ENCODE assay signal across 16 mouse cellular contexts in the genomic region with DNA sequence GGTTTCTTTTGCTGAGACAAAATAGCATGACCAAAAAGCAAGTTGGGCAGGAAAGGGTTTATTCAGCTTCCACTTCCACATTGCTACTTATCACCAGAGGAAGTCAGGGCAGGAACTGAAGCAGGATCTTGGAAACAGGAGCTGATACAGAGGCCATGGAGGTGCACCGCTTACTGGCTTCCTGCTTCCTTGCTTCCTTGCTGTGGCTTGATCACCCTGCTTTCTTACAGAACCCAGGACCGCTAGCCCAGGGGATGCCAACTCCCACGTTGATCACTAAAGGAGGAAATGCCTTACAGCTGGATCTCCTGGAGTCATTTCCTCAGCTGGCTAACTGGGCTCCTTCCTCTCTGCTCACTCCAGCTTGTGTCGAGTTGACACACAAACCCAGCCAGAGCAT.
DNase-seq lines count a peak whose midpoint lies in the region; ATAC-seq and TF ChIP-seq lines count a peak whose summit lies in the region.
"Had no signal": no experiment of that assay in that cellular context is flagged by ENCODE, and none has a peak within 500 bp of the region (broad histone marks: within the 10 kb centered on the region; RNA-seq: fewer than 3 reads in every experiment).

No protein-coding gene starts in this region.

- H3K4me3 ChIP-seq in heart, embryonic 16.5 days (ENCODE audit: low read length) = no peak overlapping the region
- no peak overlapping the region for H3K4me3 ChIP-seq in heart, adult 2 months
- H3K4me3 ChIP-seq in lung, embryonic 14.5 days (ENCODE audit: low read depth, low read length) = no peak overlapping the region
- H3K4me3 ChIP-seq: forebrain, embryonic 10.5 days; heart, embryonic 13.5 days; midbrain, embryonic 10.5 days had no signal

- H3K36me3 ChIP-seq in heart, embryonic 16.5 days (ENCODE audit: control insufficient read depth, insufficient read depth) = no peaks in the 10 kb centered on the region
- H3K36me3 ChIP-seq in heart, adult 2 months (ENCODE audit: control insufficient read depth, insufficient read depth, low read length) = no peaks in the 10 kb centered on the region
- H3K36me3 ChIP-seq in lung, embryonic 14.5 days (ENCODE audit: insufficient read depth) = no peaks in the 10 kb centered on the region

- DNase-seq in heart, adult 2 months = no peak
- no peak for DNase-seq in lung, embryonic 14.5 days
- no peak for DNase-seq in lung, postnatal 36 days
- DNase-seq in induced T-regulatory cell, adult 2 months (ENCODE audit: low read depth) = peak; percentile 42
- peak; percentile 32 for DNase-seq in thymus, postnatal 0 days (ENCODE audit: low spot score)
- DNase-seq in layer of hippocampus, postnatal 25 days (ENCODE audit: extremely low spot score in 1 of 2, low spot score in 1 of 2) = no peak
- no peak for DNase-seq in spleen, postnatal 14 days (ENCODE audit: low spot score in 2 of 2)
- DNase-seq: adrenal gland, postnatal 36 days; cerebellum, adult 11 months; kidney, adult 8-10 months; spleen, adult 18-20 months had no signal

- 0 out of 2 replicates have a peak overlapping the region, but pooled peaks have one; percentile 21 for H3K27ac ChIP-seq in heart, embryonic 16.5 days (ENCODE audit: low read length)
- no peak overlapping the region for H3K27ac ChIP-seq in heart, adult 2 months
- peak overlapping the region; percentile 82 for H3K27ac ChIP-seq in lung, embryonic 14.5 days (ENCODE audit: low read depth)
- H3K27ac ChIP-seq: midbrain, embryonic 10.5 days had no signal

- H3K4me2 ChIP-seq in heart, embryonic 16.5 days (ENCODE audit: low read depth, low read length) = no peak overlapping the region
- peak overlapping the region; percentile 31; the same call in 1 of the 2 replicates for H3K4me2 ChIP-seq in lung, embryonic 14.5 days
- H3K4me2 ChIP-seq: heart, embryonic 13.5 days had no signal

- TF ChIP-seq POLR2A in heart, adult 2 months (IDR thresholded peaks at IDR 0.05; ENCODE audit: insufficient read depth, low read depth, low read length) = no peak

- ATAC-seq in heart, embryonic 16.5 days (replicated peaks; ENCODE audit: extremely low read depth, insufficient read depth, low FRiP score) = no peak; the same call in 1 of the 2 replicates
- no peak for ATAC-seq in lung, embryonic 14.5 days (ENCODE audit: insufficient read depth)
- ATAC-seq: Patski had no signal

- no peak for TF ChIP-seq EP300 in heart, adult 2 months (IDR thresholded peaks at IDR 0.05; ENCODE audit: insufficient read depth, low read depth, low read length)

- H3K79me2 ChIP-seq in heart, adult 2 months (replicated peaks; ENCODE audit: control insufficient read depth, insufficient read depth, low read length) = no peaks in the 10 kb centered on the region

- TF ChIP-seq CTCF in heart, adult 2 months (IDR thresholded peaks at IDR 0.05) = no peak
- TF ChIP-seq CTCF in lung, embryonic 14.5 days (IDR thresholded peaks at IDR 0.05; ENCODE audit: low read depth) = no peak

- WGBS in heart, embryonic 16.5 days = 49% methylated on average over 4 of the region's 4 CpGs
- 34% methylated on average over 4 of the region's 4 CpGs for WGBS in heart, adult 2 months
- WGBS in lung, embryonic 14.5 days = 54% methylated on average over 4 of the region's 4 CpGs

- H3K9ac ChIP-seq in heart, embryonic 16.5 days (ENCODE audit: low read length) = no peak overlapping the region
- H3K9ac ChIP-seq in heart, adult 2 months (ENCODE audit: low read depth, low read length) = no peak overlapping the region
- no peak overlapping the region for H3K9ac ChIP-seq in lung, embryonic 14.5 days
- H3K9ac ChIP-seq: heart, embryonic 13.5 days had no signal

- H3K9me3 ChIP-seq in heart, embryonic 16.5 days (replicated peaks; ENCODE audit: control insufficient read depth, low read length) = 0 out of 2 replicates have a peak, but pooled peaks cover 2% of the 10 kb centered on the region
- no peaks in the 10 kb centered on the region for H3K9me3 ChIP-seq in lung, embryonic 14.5 days (ENCODE audit: low read depth, low read length)
- H3K9me3 ChIP-seq: heart, embryonic 13.5 days; midbrain, embryonic 10.5 days had no signal

- intact Hi-C loops in heart, adult 2 months (cut with DNase I) = no loop called here

- H3K4me1 ChIP-seq in heart, embryonic 16.5 days (ENCODE audit: control insufficient read depth, insufficient read depth, low read length) = peaks cover 5% of the 10 kb centered on the region; the same call in 1 of the 2 replicates
- no peaks in the 10 kb centered on the region for H3K4me1 ChIP-seq in heart, adult 2 months (ENCODE audit: control insufficient read depth, insufficient read depth, low read length)
- H3K4me1 ChIP-seq in lung, embryonic 14.5 days (ENCODE audit: insufficient read depth) = 0 out of 2 replicates have a peak, but pooled peaks cover 3% of the 10 kb centered on the region

- no peaks in the 10 kb centered on the region for H3K27me3 ChIP-seq in heart, embryonic 16.5 days (ENCODE audit: control insufficient read depth, insufficient read depth, low read length)
- H3K27me3 ChIP-seq in heart, adult 2 months (ENCODE audit: control insufficient read depth, insufficient read depth, low read length) = no peaks in the 10 kb centered on the region
- no peaks in the 10 kb centered on the region for H3K27me3 ChIP-seq in lung, embryonic 14.5 days (ENCODE audit: insufficient read depth, low read length)
- H3K27me3 ChIP-seq: heart, embryonic 13.5 days; Patski had no signal

Comparison
In these comparisons a context has a peak if more than half of its experiments do, and no peak if none do; other contexts are left out.
1. DNase-seq: peak in induced T-regulatory cell, adult 2 months (single experiment) and thymus, postnatal 0 days (single experiment); none in heart, adult 2 months (0 of 2), lung, embryonic 14.5 days (single experiment), lung, postnatal 36 days (single experiment), layer of hippocampus, postnatal 25 days (0 of 2) and spleen, postnatal 14 days (0 of 2).